Mouse (Mus musculus): ENCODE measurements around the gene Vsnl1. TPM values are rescaled to one million over a fixed set of nuclear protein-coding genes. Genes with fewer than 3 reads are reported as not detected.

The Vsnl1 gene
- polyA plus RNA-seq, 1 experiment from 2014 or later, result 5.6 TPM

DNA sequence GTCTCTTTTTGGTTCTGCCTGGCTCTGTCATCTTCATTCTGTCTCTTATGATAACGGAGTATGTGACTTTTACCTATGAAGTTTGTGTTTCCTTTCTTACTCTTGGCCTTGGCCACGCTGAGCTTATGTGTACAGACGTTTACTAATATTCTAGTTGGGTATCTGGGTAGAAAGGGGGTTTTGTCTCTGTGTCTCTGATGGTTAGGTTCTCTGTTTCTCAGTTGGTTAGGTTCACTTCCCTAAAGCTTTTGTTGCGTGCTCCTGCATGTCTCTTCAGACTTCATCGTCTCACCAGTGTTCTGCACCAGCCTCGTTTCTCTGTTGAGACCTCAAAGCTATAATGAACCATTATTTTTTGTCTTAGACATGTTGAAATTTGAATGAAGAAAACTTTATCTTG lies 159.2 kb downstream of the Vsnl1 start:
- peaks cover 78% of the 10 kb centered on the region for H3K36me3 ChIP-seq (ENCODE audit: control insufficient read depth, insufficient read depth, low read length)
- no peak overlapping the region for H3K4me3 ChIP-seq (ENCODE audit: low read depth, low read length)
- no peaks in the 10 kb centered on the region for H3K4me1 ChIP-seq (ENCODE audit: control insufficient read depth, insufficient read depth, low read length)
- ATAC-seq (ENCODE audit: low read depth), result no peak
- H3K27me3 ChIP-seq (replicated peaks; ENCODE audit: control insufficient read depth, insufficient read depth, low read length), result no peaks in the 10 kb centered on the region
- 91% methylated on average over 6 of the region's 6 CpGs for WGBS
- no peak for DNase-seq (ENCODE audit: low spot score)
- no peak overlapping the region for H3K4me2 ChIP-seq (ENCODE audit: low read depth, low read length)
- H3K9ac ChIP-seq (ENCODE audit: low read depth, low read length), result no peak overlapping the region
- no peaks in the 10 kb centered on the region for H3K9me3 ChIP-seq (ENCODE audit: control insufficient read depth, low read length)
- no peak overlapping the region for H3K27ac ChIP-seq (replicated peaks; ENCODE audit: low read depth, low read length)

DNA sequence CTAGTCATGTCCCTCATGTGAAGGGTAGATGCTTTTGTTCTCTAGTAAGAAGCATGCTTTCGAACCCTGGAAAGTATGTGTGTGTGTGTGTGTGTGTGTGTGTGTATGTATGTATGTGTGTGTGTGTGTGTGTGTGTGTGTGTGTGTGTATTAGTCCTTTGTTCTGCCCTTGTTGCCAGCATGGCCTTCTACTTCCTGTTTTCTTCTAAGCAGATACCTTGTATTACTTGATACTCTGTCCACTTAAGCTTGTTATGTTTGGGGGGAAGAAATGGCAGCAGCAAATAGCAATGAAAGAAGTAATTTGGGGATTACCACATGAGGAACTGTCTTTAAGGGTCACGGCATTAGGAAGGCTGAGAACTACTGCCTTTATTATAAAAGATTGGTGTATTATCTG lies 159.8 kb downstream of the Vsnl1 start:
- no peaks in the 10 kb centered on the region for H3K27me3 ChIP-seq (replicated peaks; ENCODE audit: control insufficient read depth, insufficient read depth, low read length)
- no peak for DNase-seq (ENCODE audit: low spot score)
- 87% methylated on average over 2 of the region's 2 CpGs for WGBS
- H3K4me3 ChIP-seq (ENCODE audit: low read depth, low read length), result no peak overlapping the region
- no peak for ATAC-seq (ENCODE audit: low read depth)
- peaks cover 76% of the 10 kb centered on the region for H3K36me3 ChIP-seq (ENCODE audit: control insufficient read depth, insufficient read depth, low read length)
- no peak overlapping the region for H3K4me2 ChIP-seq (ENCODE audit: low read depth, low read length)
- H3K9ac ChIP-seq (ENCODE audit: low read depth, low read length), result no peak overlapping the region
- no peak overlapping the region for H3K27ac ChIP-seq (replicated peaks; ENCODE audit: low read depth, low read length)
- no peaks in the 10 kb centered on the region for H3K4me1 ChIP-seq (ENCODE audit: control insufficient read depth, insufficient read depth, low read length)
- no peaks in the 10 kb centered on the region for H3K9me3 ChIP-seq (ENCODE audit: control insufficient read depth, low read length)

Small RNA genes lying within 50 kb of the gene (microRNA-seq; reads per million reads assigned to microRNA genes)
- gene Mir7675 (ENCODE audit: borderline number of aligned reads), result not detected

Other genes starting within 250 kb of the Vsnl1 start
- gene Msgn1, start 227.6 kb downstream of the Vsnl1 start, polyA plus RNA-seq (2014; fragmentation: Nextera tagmentation; extraction: Ambion mirVana), result 0.37 TPM in 1 of 2 replicates, not detected in the other
- gene Gen1, start 170.8 kb downstream of the Vsnl1 start, polyA plus RNA-seq (2014; fragmentation: Nextera tagmentation; extraction: Ambion mirVana), result 7.2 and 7.5 TPM in 2 replicates
- 134 and 139 TPM in 2 replicates for gene Smc6, start 170.7 kb downstream of the Vsnl1 start, polyA plus RNA-seq (2014; fragmentation: Nextera tagmentation; extraction: Ambion mirVana)
- 0.50 and 0.81 TPM in 2 replicates for gene Rad51ap2, start 19.5 kb upstream of the Vsnl1 start, polyA plus RNA-seq (2014; fragmentation: Nextera tagmentation; extraction: Ambion mirVana)

All from embryonic facial prominence, embryonic 14.5 days (tissue).